Mouse (Mus musculus): ENCODE measurements around the gene Crip1.

The Crip1 gene

DNA sequence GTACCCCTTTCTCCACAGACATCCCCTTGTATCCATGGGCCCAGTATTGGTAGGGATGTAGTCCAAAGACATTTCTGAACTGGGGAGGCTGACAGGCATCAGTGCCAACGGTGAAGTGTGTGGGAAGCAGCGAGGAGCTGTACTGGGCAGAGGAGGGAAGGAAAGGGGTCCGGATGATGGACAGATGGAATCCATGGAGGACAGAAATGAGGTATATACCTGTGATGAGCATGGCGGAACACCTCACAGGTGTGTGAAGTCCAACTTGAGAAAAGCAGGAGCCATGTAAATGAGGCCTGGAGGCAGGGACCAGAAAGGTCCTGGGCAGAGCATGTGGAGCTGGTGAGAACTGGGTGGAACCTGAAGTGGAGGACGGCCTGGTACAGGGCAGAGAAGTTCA is 525 bp upstream of the Crip1 start:
- DNase-seq (ENCODE audit: low spot score in 2 of 2), result no peak

DNA sequence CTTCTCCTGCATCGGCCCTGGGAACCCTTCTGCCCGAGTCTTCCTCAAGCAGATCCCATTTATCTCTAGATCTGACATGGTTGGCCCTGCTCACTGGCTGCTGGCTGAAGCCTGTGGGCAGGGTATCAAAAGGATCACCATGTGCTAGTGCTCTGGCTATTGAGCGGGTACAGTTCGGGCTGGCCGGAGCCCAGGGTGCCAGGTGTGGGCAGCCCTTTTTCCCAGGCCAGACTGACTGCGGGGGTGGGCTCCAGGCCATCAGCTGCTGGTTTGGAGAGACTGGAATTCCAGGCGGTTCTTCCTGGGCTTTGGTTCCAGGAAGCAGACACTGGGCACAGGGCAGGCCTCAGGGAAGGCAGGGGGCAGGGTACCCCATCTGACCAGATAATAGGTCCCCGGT is 1.4 kb downstream of the Crip1 start:
- peak in 1 of 2 experiments; percentile 68 for DNase-seq (ENCODE audit: low spot score in 2 of 2)

DNA sequence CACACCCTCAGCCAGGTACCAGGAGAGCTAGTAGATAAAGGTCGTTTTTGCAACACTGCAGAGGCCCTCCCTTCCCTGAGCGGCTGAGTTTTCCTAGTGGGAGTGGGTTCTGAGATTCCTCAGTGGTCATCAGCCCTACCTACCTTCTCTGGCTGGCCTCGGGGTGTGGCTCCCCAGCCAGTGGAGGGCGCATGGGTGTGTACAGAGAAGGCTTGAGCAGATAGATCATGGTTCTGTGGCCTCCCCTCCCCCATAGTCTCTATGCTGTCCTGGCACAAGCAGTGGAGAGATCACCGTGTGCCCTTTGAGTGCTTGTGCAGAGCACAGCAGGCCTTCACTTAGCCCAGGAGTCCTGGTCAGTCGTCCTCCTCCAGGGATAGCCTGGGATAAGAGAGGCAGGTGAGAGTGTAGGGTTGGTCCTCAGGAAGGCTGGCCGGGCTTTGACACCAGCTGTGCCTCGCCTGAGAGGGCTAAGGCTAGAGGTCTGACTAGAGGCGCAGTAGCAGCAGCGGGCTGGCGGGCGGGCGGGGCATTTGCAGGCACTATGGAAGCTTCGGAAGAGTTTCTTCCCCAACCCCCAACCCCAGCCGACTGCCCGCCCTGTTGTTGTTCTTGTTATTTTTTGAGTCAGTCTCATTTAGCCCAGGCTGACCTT is 2.4 kb downstream of the Crip1 start:
- no peak for DNase-seq (ENCODE audit: low spot score in 2 of 2)

DNA sequence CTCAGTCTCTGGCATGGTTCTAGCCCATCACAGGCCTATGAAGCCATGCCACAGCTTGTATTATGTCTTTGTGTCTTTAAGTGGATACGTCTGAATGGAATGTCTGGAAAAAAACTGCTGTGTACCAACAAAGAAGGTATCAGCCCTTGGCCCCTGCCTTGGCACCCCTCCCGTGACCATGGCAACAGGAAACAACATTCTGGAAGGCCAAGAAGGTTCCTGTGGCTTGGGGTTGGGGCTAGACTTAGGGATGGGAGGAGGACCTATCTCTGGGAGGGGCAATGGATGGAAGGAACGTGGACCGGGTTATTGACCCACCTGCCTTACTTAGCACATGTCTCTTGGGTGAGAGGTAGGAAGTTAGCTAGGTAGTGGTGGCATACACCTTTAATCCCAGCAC is 3.2 kb downstream of the Crip1 start:
- no peak for DNase-seq (ENCODE audit: low spot score in 2 of 2)

DNA sequence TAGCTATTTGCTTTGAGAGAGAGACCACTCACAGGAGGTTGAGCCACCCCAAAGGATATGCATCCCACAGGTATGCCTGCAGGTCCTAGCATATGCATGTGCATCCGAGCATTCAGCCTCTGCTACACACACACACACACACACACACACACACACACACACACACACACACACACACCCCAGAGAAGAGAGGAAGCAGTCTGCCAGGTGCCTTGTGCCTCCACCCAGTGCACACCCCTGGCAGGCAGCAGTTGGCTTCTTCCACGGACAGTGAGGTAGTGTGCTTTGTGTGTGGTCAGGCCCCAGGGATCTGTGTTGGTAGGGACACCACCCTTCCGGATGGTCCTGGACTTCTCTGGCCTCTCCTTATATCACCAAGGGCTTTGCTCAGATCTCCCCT is 3.8 kb downstream of the Crip1 start:
- no peak for DNase-seq (ENCODE audit: low spot score in 2 of 2)

DNA sequence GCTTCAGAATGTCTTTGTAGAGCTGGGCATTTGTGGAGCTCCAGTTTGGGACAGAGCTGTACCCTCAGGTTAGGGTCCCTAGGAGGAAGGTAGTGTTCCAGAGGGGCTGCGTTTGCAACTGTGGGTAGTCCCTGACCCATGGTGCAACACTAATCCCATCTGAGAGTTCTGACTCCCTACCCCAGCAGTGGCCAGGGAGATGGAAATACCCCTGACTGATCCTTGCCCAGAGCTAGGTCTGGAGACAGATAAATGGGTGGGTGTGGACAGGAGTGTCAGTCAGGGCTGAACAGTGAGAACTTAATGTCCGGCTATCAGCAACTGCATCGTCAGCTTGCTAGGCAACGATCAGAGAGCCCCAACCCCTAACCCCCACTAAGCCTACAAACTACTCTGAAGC is 4.5 kb downstream of the Crip1 start:
- no peak for DNase-seq (ENCODE audit: low spot score in 2 of 2)

DNA sequence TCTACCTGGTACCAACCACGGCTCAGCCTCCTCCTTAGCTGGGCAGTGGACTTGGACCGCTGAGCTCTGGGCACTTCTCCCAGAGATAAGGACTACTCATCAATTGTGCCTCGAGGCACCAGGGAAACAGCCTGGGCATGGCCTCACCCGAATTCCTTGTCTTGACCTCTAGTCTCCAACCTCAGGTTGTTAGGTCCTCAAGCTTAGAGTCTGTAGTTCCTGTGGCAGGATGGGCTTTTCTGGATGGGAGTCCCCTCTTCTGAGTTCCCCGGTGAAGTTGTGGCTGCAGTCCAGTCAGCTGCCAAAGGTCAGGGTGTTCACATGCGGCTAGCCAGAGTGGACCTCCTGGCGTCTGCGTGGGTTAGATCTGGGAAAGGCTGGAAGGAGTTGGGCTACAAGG is 4.9 kb downstream of the Crip1 start:
- DNase-seq (ENCODE audit: low spot score in 2 of 2), result no peak

DNA sequence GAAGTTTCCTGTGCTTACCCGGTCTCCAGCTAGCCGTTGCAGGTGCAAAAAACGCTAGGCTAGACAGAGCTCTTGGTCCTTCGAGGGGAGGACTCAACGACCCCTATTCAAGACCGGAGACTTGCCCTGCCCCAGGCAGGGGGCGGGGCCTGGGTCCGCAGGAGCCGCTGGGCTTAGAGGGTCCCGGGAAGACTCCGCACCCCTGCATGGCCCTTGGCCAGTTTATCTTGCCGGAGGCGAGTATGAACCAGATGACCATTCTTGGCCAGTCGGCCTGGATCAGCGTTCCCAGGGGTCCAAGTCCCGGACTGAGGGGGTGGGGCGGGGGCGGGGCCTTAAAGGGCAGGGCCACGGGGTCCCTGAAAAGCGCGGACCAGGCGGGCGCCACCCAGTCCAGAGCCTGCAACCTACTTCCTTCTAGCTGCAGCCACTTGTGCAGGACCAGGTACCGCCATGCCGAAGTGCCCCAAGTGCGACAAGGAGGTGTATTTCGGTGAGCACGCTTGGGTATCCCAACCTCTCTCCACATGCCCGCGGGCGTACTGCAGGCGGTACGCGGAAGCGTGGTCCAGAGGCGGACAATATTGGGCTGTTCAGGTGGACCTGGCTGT is 5.7 kb downstream of the Crip1 start:
- no peak for DNase-seq (ENCODE audit: low spot score in 2 of 2)

DNA sequence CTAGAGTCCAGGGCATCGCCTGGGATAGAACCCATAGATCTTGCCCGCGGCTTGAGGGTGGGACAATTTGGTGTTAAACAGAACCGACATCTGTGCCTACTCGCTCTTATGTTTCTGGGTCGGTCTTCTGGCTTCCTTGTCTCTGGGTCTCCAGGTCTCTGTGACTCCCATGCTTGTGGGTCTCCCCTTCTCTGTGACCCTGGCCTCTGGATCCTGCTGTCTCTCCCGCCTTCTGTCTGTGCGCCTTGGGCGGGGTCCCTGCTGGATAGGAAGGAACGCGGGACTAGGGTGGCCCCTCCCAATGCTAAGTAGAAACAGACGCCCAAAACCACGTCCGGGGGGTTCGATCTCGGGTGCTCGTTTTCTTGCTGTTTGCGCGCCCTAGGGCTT is 6.2 kb downstream of the Crip1 start:
- DNase-seq (ENCODE audit: low spot score in 2 of 2), result no peak

DNA sequence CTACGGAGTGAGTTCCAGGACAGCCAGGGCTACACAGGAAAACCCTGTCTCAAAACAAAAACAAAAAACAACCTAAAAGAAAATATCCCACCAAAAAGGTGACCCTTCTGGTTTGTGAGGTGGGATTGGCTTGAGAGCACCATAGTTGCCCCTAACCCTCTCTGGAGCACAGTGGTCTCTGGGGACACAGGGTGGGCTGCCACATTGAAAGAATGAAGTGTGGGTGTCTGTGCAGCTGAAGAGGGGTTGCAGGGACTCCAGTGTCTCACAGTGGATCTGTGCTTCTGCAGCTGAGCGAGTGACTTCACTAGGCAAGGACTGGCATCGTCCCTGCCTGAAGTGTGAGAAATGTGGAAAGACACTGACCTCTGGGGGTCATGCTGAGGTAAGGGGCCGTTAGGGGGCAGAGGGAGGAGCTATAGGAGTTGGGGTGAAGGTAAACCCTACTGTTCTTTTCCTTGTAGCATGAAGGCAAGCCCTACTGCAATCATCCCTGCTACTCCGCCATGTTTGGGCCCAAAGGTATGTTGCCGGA is 6.9 kb downstream of the Crip1 start:
- DNase-seq (ENCODE audit: low spot score in 2 of 2), result no peak

DNA sequence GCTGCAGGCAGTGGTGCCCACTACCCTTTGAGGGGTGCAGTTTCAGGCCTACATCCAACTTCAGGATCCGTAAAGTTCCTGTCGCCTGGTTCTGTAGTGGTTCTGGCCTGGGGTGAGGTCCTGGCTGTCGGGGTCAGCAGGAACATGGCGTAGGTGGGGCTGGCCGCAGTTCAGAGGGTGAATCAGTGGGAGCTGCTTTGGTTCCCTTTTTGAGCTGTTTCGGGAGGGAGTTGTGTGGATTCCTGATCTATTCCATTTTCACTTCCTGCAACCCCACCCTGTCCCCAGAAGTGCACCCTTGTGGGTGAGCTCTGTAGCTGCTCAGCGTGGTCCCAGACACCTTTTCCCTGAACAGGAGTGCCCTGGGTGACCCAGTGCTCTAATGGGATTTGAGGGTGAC is 7.9 kb downstream of the Crip1 start:
- no peak for DNase-seq (ENCODE audit: low spot score in 2 of 2)

DNA sequence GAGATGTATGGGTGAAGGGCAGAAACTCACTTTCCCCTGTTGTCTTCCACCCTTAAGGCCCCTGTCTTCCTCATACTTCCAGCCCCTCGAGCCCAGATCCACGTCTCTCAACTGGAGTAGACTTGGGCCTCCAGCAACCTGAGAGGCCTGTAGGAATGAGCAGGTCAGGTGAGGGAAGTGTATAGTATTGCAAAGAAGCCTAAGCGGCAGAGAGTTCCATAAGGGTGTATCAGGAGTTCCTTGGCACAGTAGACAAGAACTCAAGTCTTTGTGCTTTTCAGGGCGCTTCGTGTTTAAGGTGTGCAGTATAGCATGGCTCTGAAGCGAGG is 8.6 kb downstream of the Crip1 start:
- no peak for DNase-seq (ENCODE audit: low spot score in 2 of 2)

DNA sequence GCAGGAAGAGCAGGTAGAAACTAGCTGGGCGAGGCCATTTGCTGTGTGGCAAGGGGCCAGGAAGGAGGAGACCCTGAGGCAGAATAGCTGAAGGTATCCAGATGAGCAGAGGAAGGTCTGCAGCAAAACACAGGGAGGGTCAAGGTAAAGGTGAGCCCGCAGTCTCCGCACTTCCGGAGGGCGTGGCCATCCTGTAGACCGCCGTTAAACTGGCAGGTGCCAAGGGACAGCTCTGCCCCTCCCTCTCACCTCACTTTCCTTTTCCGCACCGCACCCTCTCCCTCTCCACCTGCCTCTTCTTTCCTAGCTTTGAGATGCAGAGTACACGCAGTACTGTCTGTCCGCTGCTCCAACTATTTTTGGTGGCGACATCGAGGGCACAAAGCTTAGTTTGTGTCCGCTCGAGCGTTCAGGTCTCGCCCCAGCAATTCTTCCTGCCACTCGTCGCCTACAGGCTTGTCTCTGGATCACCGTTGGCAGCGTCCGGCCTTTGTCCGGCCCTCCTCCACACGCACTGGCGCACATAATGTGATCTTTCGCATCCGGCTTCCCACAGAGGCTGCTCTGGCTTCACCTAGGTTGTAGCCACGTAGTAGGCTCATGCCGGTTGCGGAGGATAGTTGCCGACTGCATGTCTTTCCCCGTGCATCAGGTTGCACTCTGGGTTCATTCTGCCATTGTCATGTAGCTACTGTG is 9.1 kb downstream of the Crip1 start:
- DNase-seq (ENCODE audit: low spot score in 2 of 2), result peak in 1 of 2 experiments; percentile 40

DNA sequence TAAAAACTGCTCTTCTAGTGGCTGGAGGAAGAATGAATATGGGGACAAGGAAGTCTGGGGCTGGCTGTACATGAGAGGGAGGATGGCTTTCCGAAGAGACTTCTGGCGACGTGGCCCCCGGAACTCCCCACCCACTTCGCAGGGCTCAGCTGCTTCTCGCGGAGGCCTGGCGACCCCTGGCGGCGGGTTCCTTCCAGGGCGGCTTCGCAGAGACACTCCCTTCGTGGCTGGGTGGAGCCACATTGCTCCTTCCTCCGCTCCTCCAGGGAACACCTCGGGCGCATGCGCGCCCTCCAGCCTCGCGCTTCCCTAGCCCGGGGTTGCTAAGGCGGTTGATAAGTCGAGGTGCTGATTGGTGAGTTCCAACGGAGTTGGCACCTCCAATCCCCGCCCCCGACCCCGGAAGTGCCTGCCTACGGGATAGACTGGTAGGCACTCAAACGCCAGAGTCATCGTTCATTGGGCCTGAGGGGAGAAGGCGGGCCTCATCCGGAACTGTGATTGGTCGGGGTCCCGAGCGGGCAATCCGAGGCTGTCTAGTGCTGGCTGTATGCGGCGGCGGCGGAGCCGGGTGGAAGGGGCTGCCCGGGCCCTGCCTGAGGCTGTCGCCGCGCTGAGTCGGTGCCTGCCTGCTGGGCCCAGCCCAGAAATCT is 9.9 kb downstream of the Crip1 start, which contains the start of gene Tedc1:
Gene Tedc1, plus strand, starts transcription at position 535 of the 653 bp plus-strand sequence.
- peak; percentile 99 to 100 for DNase-seq (ENCODE audit: low spot score in 2 of 2)

DNA sequence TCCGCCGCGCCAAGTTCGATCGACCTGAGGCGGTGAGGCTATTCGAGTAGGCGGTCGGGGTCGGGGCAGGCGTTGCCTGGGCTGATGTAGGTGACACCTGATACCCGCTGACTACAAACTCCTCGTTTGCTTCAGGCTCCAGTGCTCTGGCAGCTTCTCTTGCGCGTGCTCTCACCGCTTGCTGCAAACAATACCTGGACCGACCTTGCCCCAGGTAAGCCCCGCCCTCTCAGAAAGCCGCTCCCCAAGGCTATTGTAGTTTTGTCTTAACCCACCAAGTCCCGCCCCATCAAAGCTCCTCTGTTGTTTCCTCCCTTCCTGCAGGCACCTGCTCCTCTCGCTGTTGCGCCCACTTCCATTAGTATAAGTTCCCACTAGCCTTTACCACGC is 10.4 kb downstream of the Crip1 start:
- no peak for DNase-seq (ENCODE audit: low spot score in 2 of 2)

DNA sequence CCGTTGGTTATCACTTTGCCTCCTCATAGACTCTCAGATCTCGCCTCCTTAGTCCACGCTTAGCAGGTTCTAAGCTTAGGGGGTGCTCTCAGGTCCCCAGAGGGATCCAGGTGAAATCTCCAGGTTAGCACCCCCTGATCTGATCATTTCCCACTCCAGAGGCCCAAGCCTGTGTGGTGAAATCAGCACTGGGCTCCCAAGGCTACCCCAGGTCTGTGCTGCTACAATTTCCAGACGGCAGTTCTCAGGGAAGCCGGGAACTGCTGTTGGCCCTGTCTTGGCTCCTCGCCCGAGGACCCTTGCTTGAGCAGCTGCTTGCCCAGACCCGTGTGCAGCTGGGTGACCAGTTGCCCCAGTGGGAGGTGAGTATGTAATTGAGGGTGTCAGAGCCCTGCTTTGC is 10.9 kb downstream of the Crip1 start:
- DNase-seq (ENCODE audit: low spot score in 2 of 2), result peak in 1 of 2 experiments; percentile 44

DNA sequence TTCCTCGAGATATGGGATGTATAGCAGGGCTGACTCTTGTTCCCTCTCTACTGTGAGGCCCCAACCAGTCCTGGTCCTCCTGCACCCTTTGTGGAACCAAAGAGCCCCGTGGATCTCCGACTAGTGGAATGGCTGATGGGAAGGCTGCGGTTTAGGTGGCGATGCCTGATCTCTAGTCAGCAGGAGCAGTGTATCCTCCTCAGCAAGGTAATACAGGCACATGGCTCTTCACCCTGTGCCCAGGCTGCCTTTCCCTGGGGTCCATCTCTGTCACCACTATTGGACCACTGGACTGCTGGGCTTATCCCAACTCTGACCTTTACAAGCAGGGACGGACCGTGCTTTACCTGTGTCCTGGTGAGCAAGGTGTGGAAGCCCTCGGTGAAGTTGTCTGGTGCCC is 11.4 kb downstream of the Crip1 start:
- no peak for DNase-seq (ENCODE audit: low spot score in 2 of 2)

DNA sequence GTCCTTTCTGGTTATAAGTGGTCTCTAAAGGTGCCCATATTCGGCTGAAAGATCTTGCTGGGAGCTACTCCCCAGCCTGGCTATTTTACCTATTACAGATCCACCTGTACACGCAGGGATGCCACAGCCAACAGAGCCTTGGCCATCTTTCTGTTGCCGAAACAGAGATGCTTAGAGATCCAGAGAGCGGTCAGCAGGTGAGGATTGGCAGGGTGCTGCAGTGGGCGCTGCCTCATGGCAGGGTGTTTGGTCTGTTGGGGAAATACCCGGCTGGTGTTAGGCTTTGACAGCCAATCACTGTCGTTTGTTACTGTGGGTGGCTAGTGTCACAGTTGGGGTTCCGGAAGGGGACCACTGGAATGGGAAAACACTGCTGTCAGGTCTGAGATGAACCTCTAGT is 11.9 kb downstream of the Crip1 start:
- DNase-seq (ENCODE audit: low spot score in 2 of 2), result no peak

DNA sequence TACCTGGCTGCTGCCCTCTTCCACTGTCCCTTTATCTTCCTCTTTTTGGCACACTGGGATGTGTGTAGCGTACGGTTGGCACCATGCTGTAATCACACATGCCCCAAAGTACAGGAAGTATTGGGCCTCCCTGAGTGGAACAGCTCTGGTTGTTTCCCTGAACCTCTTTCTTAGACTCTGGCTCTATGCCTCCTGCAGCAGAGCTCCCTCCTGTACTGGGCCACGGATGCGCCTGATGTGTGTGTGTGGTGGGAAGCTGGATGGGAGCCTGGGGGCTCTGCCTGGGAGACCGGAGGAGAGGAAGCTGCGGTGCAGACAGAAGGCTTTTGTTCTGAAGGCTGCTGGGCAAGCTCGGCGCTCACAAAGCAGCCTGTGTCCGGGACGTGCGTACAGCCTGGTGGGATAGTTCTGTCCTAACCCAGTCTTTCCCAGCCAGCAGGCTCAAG is 17.5 kb downstream of the Crip1 start:
- DNase-seq (ENCODE audit: low spot score in 2 of 2), result peak in 1 of 2 experiments; percentile 37

DNA sequence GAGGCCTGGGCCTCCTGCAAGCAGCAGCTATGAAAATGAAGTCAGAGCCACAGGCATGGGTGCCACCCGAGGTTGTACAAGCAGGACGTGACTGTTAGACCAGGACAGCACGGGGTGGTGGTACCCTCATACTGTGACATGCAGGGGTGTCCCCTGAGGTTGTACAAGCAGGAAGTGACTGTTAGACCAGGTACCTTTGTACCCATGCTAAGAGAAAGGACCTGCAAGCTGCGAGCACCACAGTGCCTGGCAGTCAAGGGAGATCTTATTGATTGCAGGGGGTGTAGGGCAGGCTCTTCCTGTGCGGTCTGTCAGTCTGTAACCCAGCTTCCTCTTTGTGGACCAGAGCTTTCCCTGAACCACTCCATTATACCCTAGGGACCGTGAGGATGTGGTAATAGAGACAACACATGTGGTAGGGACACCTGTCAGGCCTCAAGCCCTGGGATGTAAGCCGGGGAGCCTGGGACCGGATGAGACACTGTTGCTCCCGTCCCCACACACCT is 22.0 kb downstream of the Crip1 start:
- no peak for DNase-seq (ENCODE audit: low spot score in 2 of 2)

DNA sequence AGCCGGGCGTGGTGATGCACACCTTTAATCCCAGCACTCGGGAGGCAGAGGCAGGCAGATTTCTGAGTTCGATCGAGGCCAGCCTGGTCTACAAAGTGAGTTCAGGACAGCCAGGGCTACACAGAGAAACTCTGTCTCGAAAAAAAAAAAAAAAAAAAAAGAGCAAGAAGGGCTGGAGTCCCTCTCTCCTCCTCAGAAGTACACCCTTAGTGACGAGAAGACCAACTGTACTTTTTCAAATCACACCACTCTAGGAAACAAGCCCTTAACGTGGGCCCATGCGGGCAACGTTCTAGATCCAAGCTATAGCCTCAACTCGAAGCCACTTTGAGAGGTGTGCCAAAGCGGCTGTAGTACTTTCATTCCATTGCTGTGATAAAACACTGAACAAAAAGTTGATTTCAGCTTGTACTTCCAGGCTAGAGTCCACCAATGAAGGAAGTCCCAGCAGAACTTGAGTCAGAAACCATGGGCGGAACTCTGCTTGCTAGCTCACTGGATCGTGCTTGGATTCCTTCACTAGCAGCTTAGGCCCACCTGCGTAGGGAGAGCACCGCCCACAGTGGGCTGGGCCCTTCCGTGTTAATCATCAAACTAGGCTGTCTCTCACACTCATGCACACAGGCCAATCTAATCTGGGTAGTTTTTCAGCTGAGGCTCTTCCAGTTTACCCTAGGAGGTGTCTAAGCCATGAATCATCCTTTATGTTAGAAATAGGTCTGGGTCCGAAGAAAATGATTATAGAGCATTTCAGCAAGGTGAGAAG is 31.0 kb downstream of the Crip1 start:
- no peak for DNase-seq (ENCODE audit: low spot score in 2 of 2)

DNA sequence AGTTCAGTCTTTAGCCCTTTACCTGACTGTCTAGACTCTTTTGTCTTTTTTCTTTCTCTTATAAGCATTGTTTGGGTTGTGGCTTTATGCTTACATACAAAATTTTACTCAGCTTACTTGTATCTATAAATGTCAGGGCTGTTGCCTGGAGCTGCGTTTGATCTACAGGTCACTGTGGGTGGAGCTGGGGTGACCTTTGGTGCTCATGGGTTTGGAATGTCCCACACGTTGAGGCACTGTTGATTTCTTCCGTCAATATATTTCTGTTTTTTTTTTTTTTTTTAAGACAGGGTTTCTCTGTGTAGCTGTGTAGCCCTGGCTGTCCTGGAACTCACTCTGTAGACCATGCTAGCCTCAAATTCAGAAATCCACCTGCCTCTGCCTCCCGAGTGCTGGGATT is 34.9 kb downstream of the Crip1 start:
- no peak for DNase-seq (ENCODE audit: low spot score in 2 of 2)

Data from cerebellum, postnatal 4 days (tissue).